Comparison of ENCODE assay signal across 9 mouse cellular contexts in the genomic region with DNA sequence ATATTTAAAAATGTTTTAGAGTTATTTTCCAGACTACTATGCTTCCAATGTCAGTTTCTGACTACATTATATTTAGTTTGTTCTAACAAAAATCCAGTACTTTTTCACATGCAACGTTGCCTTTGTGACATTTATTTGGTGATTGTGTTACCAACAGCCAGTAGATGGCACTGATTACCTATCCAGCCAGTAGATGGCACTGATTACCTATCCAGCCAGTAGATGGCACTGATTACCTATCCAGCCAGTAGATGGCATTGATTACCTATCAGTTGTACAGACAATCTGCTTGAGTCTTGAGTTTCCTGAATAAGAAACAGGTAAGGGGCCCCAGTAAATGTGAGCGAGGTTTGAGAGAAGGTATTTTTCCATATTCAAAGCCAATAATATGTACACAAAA. TPM values are rescaled to one million over a fixed set of nuclear protein-coding genes. Genes with fewer than 3 reads are reported as not detected.
A peak's percentile ranks its signal among the peaks of the same experiment; 100 is the strongest.
DNase-seq lines count a peak whose midpoint lies in the region; ATAC-seq and TF ChIP-seq lines count a peak whose summit lies in the region.
"Had no signal": no experiment of that assay in that cellular context is flagged by ENCODE, and none has a peak within 500 bp of the region (broad histone marks: within the 10 kb centered on the region; RNA-seq: fewer than 3 reads in every experiment).

No protein-coding gene starts in this region.

- H3K9me3 ChIP-seq in forebrain, embryonic 14.5 days (replicated peaks; ENCODE audit: control insufficient read depth, low read length), result no peaks in the 10 kb centered on the region
- H3K9me3 ChIP-seq in midbrain, embryonic 13.5 days, result no peaks in the 10 kb centered on the region
- H3K9me3 ChIP-seq: megakaryocyte, embryonic 14.5 days had no signal

- H3K27ac ChIP-seq in thymus, adult 2 months (ENCODE audit: control insufficient read depth, insufficient read depth, low read length), result no peak overlapping the region
- no peak overlapping the region for H3K27ac ChIP-seq in forebrain, embryonic 14.5 days (ENCODE audit: low read depth, low read length)
- H3K27ac ChIP-seq in layer of hippocampus, adult 2 months, result no peak overlapping the region
- no peak overlapping the region for H3K27ac ChIP-seq in midbrain, embryonic 13.5 days

- no peak for TF ChIP-seq POLR2A in thymus, adult 2 months (IDR thresholded peaks at IDR 0.05; ENCODE audit: control insufficient read depth, extremely low read depth, insufficient read depth, low read length, poor library complexity)

- H3K9ac ChIP-seq in forebrain, embryonic 14.5 days (ENCODE audit: low read length), result no peak overlapping the region
- no peak overlapping the region for H3K9ac ChIP-seq in midbrain, embryonic 13.5 days (replicated peaks)

- H3K4me2 ChIP-seq in forebrain, embryonic 14.5 days (ENCODE audit: low read length), result no peak overlapping the region
- no peak overlapping the region for H3K4me2 ChIP-seq in midbrain, embryonic 13.5 days (replicated peaks)

- no peaks in the 10 kb centered on the region for H3K4me1 ChIP-seq in thymus, adult 2 months (replicated peaks; ENCODE audit: control insufficient read depth, insufficient read depth, low read length)
- H3K4me1 ChIP-seq in forebrain, embryonic 14.5 days (ENCODE audit: control insufficient read depth, insufficient read depth, low read length), result no peaks in the 10 kb centered on the region
- H3K4me1 ChIP-seq in midbrain, embryonic 13.5 days (replicated peaks), result no peaks in the 10 kb centered on the region

- H3K4me3 ChIP-seq in thymus, adult 2 months (ENCODE audit: control insufficient read depth, insufficient read depth, low read length), result no peak overlapping the region
- H3K4me3 ChIP-seq in forebrain, embryonic 14.5 days (ENCODE audit: low read depth, low read length), result no peak overlapping the region
- H3K4me3 ChIP-seq in layer of hippocampus, adult 2 months, result no peak overlapping the region
- H3K4me3 ChIP-seq in midbrain, embryonic 13.5 days (replicated peaks), result no peak overlapping the region
- H3K4me3 ChIP-seq: megakaryocyte, embryonic 14.5 days had no signal

- WGBS in thymus, adult 2 months, result 27% methylated on average over 2 of the region's 2 CpGs
- 37% methylated on average over 2 of the region's 2 CpGs for WGBS in forebrain, embryonic 14.5 days
- 31% methylated on average over 2 of the region's 2 CpGs for WGBS in midbrain, embryonic 13.5 days

- ATAC-seq in forebrain, embryonic 14.5 days, result peak; percentile 88
- peak; percentile 68 for ATAC-seq in midbrain, embryonic 13.5 days

- DNase-seq in adrenal gland, adult 2 months, result peak; percentile 47
- no peak for DNase-seq in adrenal gland, postnatal 4 days (ENCODE audit: low spot score in 2 of 2)
- peak; percentile 26 for DNase-seq in thymus, adult 2 months
- no peak for DNase-seq in thymus, adult 18-20 months
- peak; percentile 55 for DNase-seq in forebrain, embryonic 14.5 days (ENCODE audit: low spot score)
- DNase-seq in layer of hippocampus, adult 2 months (ENCODE audit: low spot score in 2 of 2), result peak; percentile 60 to 66
- no peak for DNase-seq in urinary bladder, postnatal 10 days (ENCODE audit: low spot score)

- H3K27me3 ChIP-seq in thymus, adult 2 months (ENCODE audit: control insufficient read depth, insufficient read depth, low read length), result no peaks in the 10 kb centered on the region
- no peaks in the 10 kb centered on the region for H3K27me3 ChIP-seq in forebrain, embryonic 14.5 days (replicated peaks; ENCODE audit: control insufficient read depth, insufficient read depth, low read length)
- H3K27me3 ChIP-seq in midbrain, embryonic 13.5 days, result no peaks in the 10 kb centered on the region
- H3K27me3 ChIP-seq: megakaryocyte, embryonic 14.5 days had no signal

- H3K36me3 ChIP-seq in thymus, adult 2 months (ENCODE audit: control insufficient read depth, insufficient read depth, low read length), result no peaks in the 10 kb centered on the region
- peaks cover 9% of the 10 kb centered on the region; the same call in 1 of the 2 replicates for H3K36me3 ChIP-seq in forebrain, embryonic 14.5 days (ENCODE audit: control insufficient read depth, insufficient read depth, low read length)
- 0 out of 2 replicates have a peak, but pooled peaks cover 6% of the 10 kb centered on the region for H3K36me3 ChIP-seq in midbrain, embryonic 13.5 days

- no peak for TF ChIP-seq CTCF in thymus, adult 2 months (IDR thresholded peaks at IDR 0.05; ENCODE audit: borderline replicate concordance, control insufficient read depth, extremely low read depth, insufficient read depth, low read length, poor library complexity)
- peak; percentile 99 for TF ChIP-seq CTCF in layer of hippocampus, adult 2 months (conservative IDR thresholded peaks at IDR 0.05)

RNA-seq across cellular contexts. Expression of a gene that starts 20.6 kb away (rescaled TPM):
- 10 to 100 TPM; 14.2 to 20.4 TPM for total RNA-seq in adrenal gland, adult 2 months (2021)
- polyA plus RNA-seq in adrenal gland, adult 2 months (2012; rRNA removed), result 29.0 and 64.4 TPM in 2 replicates
- total RNA-seq in adrenal gland, postnatal 4 days (2021), result 10 to 100 TPM; 23.9 to 27.0 TPM
- polyA plus RNA-seq in thymus, adult 2 months (2012; rRNA removed), result 23.5 and 32.5 TPM in 2 replicates
- 71.9 and 86.0 TPM in 2 replicates for polyA plus RNA-seq in forebrain, embryonic 14.5 days (2014; fragmentation: Nextera tagmentation; extraction: Ambion mirVana)
- 10 to 100 TPM; 18.3 to 24.4 TPM for total RNA-seq in layer of hippocampus, adult 2 months (2021)
- polyA plus RNA-seq in midbrain, embryonic 13.5 days (2015; fragmentation: Nextera tagmentation; extraction: Ambion mirVana), result 98.9 and 99.1 TPM in 2 replicates

RNA-seq across cellular contexts. Expression of a gene that starts 47.8 kb away (rescaled TPM):
- under 1 TPM in 1 of 2 experiments, not detected in 1; 0.35 TPM for total RNA-seq in adrenal gland, adult 2 months (2021)
- polyA plus RNA-seq in adrenal gland, adult 2 months (2012; rRNA removed), result 1.9 TPM in 2 replicates
- under 1 TPM; 0.37 to 0.76 TPM for total RNA-seq in adrenal gland, postnatal 4 days (2021)
- 18.0 and 23.5 TPM in 2 replicates for polyA plus RNA-seq in thymus, adult 2 months (2012; rRNA removed)
- polyA plus RNA-seq in forebrain, embryonic 14.5 days (2014; fragmentation: Nextera tagmentation; extraction: Ambion mirVana), result not detected in 2 replicates
- total RNA-seq in layer of hippocampus, adult 2 months (2021), result not detected
- not detected in 2 replicates for polyA plus RNA-seq in midbrain, embryonic 13.5 days (2015; fragmentation: Nextera tagmentation; extraction: Ambion mirVana)

Comparison
In these comparisons a context has a peak if more than half of its experiments do, and no peak if none do; other contexts are left out.
1. DNase-seq: peak in adrenal gland, adult 2 months (single experiment), thymus, adult 2 months (single experiment), forebrain, embryonic 14.5 days (single experiment) and layer of hippocampus, adult 2 months (2 of 2); none in adrenal gland, postnatal 4 days (0 of 2), thymus, adult 18-20 months (0 of 2) and urinary bladder, postnatal 10 days (single experiment).